Mouse (Mus musculus) activated CD4-positive, CD25-positive, alpha-beta regulatory T cell (primary cell): ENCODE data around the gene Tmem252. TPM values are rescaled to one million over a fixed set of nuclear protein-coding genes. Genes with fewer than 3 reads are reported as not detected.

Experiments
- polyA plus RNA-seq, 2 experiments: library from polyadenylated mRNA; unstranded; fragments of 100-300 nt; shearing (Covaris generic); gene quantifications; one replicate each; pipeline ENCODE4 v1.2.1; 2017

Gene Tmem252
- polyA plus RNA-seq, result not detected

DNA sequence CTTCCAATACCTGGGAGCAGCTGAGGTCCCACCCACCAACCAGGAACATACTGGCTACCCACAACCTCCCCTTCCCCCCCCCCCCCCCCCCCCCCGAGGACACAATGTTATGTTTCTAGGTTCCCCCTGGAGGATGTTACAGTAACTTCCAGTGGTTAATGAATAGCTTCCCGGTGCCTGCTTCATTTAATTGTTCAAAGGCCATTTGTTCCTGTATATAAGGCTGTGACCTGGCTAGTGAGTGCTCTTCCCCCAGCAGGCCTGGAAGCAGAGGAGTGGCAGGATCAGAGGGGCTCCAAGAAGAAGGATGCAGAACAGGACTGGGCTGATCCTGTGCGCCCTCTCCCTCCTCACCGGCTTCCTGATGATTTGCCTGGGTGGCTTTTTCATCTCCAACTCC, at the start of gene Tmem252:
Gene Tmem252 (plus strand): TSS at position 247 of the 400 bp plus-strand sequence.

Other genes with a start within 250 kb of the Tmem252 start
- 10 to 100 TPM; 37.6 to 51.3 TPM for gene Fam122a, start 196.7 kb upstream of the Tmem252 start, polyA plus RNA-seq
- 1 to 10 TPM; 2.7 to 4.8 TPM for gene Pip5k1b, start 118.1 kb upstream of the Tmem252 start, polyA plus RNA-seq
- under 1 TPM in 1 of 2 experiments, not detected in 1; 0.31 TPM for gene Pgm5, start 187.8 kb downstream of the Tmem252 start, polyA plus RNA-seq
- 100 to 1,000 TPM; 186 to 198 TPM for gene Gm10053, start 201.7 kb downstream of the Tmem252 start, polyA plus RNA-seq
- gene Foxd4, start 227.2 kb downstream of the Tmem252 start, polyA plus RNA-seq, result not detected